Mouse (Mus musculus): ENCODE results near the gene Garnl3. TPM values are rescaled to one million over a fixed set of nuclear protein-coding genes. Genes with fewer than 3 reads are reported as not detected.
A peak's percentile ranks its signal among the peaks of the same experiment; 100 is the strongest.

Gene Garnl3
- total and polyA plus RNA-seq, 3 experiments = 2.3 to 3.8 (median 3.6) TPM

DNA sequence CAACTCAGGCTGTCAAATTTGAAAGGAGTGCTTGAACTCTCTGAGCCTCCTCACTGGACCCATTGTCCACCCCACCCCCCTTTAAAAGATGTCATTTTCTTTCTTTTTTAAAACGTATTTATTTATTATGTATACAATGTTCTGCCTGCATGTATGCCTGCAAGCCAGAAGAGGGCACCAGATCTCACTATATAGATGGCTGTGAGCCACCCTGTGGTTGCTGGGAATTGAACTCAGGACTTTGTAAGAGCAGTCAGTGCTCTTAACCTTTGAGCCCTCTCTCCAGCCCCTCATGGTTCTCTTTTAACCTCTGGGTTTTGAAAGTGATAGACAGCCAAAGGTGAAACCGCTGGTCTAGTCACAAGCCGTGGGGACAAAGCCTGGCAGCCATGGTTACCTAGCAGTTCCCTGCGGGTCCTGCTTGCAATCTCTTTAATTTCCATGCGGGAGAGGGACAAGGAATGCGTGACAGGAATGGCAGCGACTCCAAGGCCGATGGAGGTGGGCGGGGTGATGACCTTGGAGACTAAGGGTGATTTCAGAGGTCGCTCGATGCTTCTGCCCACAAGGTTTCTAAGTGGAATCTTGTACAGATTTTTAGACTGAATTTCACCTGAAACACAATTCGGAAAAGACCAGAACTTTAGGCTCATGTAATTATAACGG lies 141.2 kb downstream of the Garnl3 start:
- intact Hi-C loops (cut with DNase I) = no loop called here

DNA sequence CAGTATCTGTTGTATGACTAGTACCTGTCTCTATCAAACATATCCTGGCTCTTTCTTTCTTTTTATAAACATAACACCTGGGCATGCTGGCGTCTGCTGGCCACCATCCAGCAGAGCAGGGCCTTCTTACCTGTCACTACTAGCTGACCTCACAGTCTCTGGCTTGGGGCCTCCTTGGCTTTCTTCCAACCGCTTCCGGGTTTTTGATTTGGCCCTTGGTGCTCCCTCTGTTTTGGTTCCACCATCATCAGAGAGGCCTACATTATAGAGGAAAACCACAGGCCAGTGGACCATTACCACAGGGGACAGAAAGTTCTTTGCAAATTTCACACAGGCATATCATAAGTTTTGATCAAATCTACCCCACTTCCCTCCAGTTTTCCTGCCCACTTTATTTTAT lies 142.1 kb downstream of the Garnl3 start:
- TF ChIP-seq POLR2A (IDR thresholded peaks at IDR 0.05; ENCODE audit: insufficient read depth, low read depth, low read length) = no peak
- no peak for TF ChIP-seq CTCF (IDR thresholded peaks at IDR 0.05)
- no peak for TF ChIP-seq EP300 (IDR thresholded peaks at IDR 0.05; ENCODE audit: insufficient read depth, low read depth, low read length)
- Histone ChIP-seq H3K4me3 (no peak overlapping the region), H3K27me3 (ENCODE audit: control insufficient read depth, insufficient read depth, low read length) (no peaks in the 10 kb centered on the region), H3K4me1 (ENCODE audit: control insufficient read depth, insufficient read depth, low read length) (no peaks in the 10 kb centered on the region), H3K36me3 (ENCODE audit: control insufficient read depth, insufficient read depth, low read length) (no peaks in the 10 kb centered on the region), H3K9ac (ENCODE audit: low read depth, low read length) (no peak overlapping the region), H3K27ac (no peak overlapping the region), H3K79me2 (replicated peaks; ENCODE audit: control insufficient read depth, insufficient read depth, low read length) (no peaks in the 10 kb centered on the region)
- intact Hi-C loops (cut with DNase I) = no loop called here
- no peak for DNase-seq
- 60% methylated on average over 3 of the region's 3 CpGs for WGBS

More for the DNA sequence above, 141.2 kb downstream of the Garnl3 start:
- no peak overlapping the region for H3K9ac ChIP-seq (ENCODE audit: low read depth, low read length)
- no peak overlapping the region for H3K4me3 ChIP-seq
- no peak for DNase-seq
- peak; percentile 76 for TF ChIP-seq CTCF (IDR thresholded peaks at IDR 0.05)
- TF ChIP-seq POLR2A (IDR thresholded peaks at IDR 0.05; ENCODE audit: insufficient read depth, low read depth, low read length) = no peak
- no peak overlapping the region for H3K27ac ChIP-seq
- H3K79me2 ChIP-seq (replicated peaks; ENCODE audit: control insufficient read depth, insufficient read depth, low read length) = no peaks in the 10 kb centered on the region
- 65% methylated on average over 13 of the region's 13 CpGs for WGBS
- H3K27me3 ChIP-seq (ENCODE audit: control insufficient read depth, insufficient read depth, low read length) = no peaks in the 10 kb centered on the region
- no peaks in the 10 kb centered on the region for H3K36me3 ChIP-seq (ENCODE audit: control insufficient read depth, insufficient read depth, low read length)
- H3K4me1 ChIP-seq (ENCODE audit: control insufficient read depth, insufficient read depth, low read length) = no peaks in the 10 kb centered on the region

DNA sequence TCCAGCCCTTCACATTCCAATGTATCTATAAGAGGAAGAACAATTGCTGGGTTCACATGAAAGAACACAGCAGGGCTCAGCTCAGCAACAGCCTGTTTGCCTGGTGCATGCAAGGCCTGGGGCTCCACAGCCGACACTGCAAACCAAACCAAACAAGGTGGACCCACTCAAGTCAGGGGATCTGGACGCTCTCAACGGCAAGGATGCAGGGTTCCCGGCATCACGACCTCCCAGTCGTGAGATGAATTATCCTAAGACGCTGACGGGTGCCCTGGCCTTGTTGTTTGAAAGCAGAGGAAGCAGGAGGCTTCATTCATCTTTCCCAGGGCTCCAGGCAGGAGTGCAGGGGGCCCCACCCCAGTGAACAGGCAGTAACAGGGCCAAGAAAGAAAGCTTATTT lies 145.6 kb downstream of the Garnl3 start:
- Histone ChIP-seq H3K4me3 (no peak overlapping the region), H3K9ac (ENCODE audit: low read depth, low read length) (no peak overlapping the region), H3K27ac (no peak overlapping the region), H3K79me2 (replicated peaks; ENCODE audit: control insufficient read depth, insufficient read depth, low read length) (no peaks in the 10 kb centered on the region), H3K27me3 (ENCODE audit: control insufficient read depth, insufficient read depth, low read length) (no peaks in the 10 kb centered on the region), H3K4me1 (ENCODE audit: control insufficient read depth, insufficient read depth, low read length) (no peaks in the 10 kb centered on the region; the same call in none of the 2 replicates), H3K36me3 (ENCODE audit: control insufficient read depth, insufficient read depth, low read length) (no peaks in the 10 kb centered on the region)
- DNase-seq = no peak
- intact Hi-C loops (cut with DNase I) = no loop called here
- WGBS = 76% methylated on average over 8 of the region's 8 CpGs
- no peak for TF ChIP-seq EP300 (IDR thresholded peaks at IDR 0.05; ENCODE audit: insufficient read depth, low read depth, low read length)
- TF ChIP-seq CTCF (IDR thresholded peaks at IDR 0.05) = no peak
- no peak for TF ChIP-seq POLR2A (IDR thresholded peaks at IDR 0.05; ENCODE audit: insufficient read depth, low read depth, low read length)

DNA sequence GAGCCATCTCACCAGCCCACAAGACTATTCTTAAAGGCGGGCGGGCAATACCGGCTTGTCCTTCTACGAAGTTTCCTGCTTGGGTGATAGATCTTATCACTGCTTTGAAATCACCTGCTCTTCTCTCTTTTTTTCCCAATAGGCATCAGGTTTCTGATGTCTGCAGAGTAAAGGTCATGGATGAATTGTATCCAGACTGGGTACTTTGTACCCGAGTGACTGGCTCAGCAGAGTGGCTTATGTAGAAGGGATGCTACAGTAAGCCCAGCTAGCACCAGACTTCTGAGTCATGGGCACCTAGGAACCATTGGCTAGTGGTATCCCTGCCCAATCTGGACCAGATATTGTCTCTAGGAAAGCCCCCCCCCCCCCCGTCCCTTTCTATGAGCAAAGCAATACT lies 147.8 kb downstream of the Garnl3 start:
- WGBS = 53% methylated on average over 6 of the region's 6 CpGs
- intact Hi-C loops (cut with DNase I) = loop anchor here (2.0 to 5.0 kb wide), 2 partner anchors 15 to 149 kb away; partner anchors contain the start of gene Garnl3
- Histone ChIP-seq H3K27ac (no peak overlapping the region), H3K4me1 (ENCODE audit: control insufficient read depth, insufficient read depth, low read length) (peaks cover 1% of the 10 kb centered on the region), H3K4me3 (no peak overlapping the region), H3K27me3 (ENCODE audit: control insufficient read depth, insufficient read depth, low read length) (no peaks in the 10 kb centered on the region), H3K9ac (ENCODE audit: low read depth, low read length) (no peak overlapping the region), H3K36me3 (ENCODE audit: control insufficient read depth, insufficient read depth, low read length) (no peaks in the 10 kb centered on the region), H3K79me2 (replicated peaks; ENCODE audit: control insufficient read depth, insufficient read depth, low read length) (no peaks in the 10 kb centered on the region)
- TF ChIP-seq CTCF (IDR thresholded peaks at IDR 0.05) = no peak
- TF ChIP-seq EP300 (IDR thresholded peaks at IDR 0.05; ENCODE audit: insufficient read depth, low read depth, low read length) = no peak
- TF ChIP-seq POLR2A (IDR thresholded peaks at IDR 0.05; ENCODE audit: insufficient read depth, low read depth, low read length) = no peak
- no peak for DNase-seq

DNA sequence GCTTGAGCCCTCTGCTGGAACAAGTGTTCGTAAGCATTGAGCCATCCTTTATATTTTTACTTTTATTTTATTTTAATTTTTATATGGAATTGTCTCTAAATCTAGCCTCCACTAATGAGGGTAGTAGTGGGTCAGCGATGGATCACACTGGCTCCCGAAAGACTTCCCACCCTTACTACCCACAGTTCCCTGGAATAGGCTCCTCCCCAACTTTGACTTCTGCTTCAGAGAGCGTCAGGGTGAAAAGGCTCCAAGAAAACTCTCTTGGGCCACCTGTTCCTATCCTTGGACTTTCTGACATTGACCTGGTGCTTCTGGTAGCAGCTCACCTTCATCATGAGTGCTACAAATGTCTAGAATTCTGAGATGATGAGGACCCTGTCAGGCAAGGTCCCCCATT lies 148.8 kb downstream of the Garnl3 start:
- intact Hi-C loops (cut with DNase I) = loop anchor here (2.0 to 5.0 kb wide), 2 partner anchors 14 to 150 kb away; partner anchors contain the start of gene Garnl3
- Histone ChIP-seq H3K4me1 (ENCODE audit: control insufficient read depth, insufficient read depth, low read length) (peaks cover 1% of the 10 kb centered on the region), H3K27me3 (ENCODE audit: control insufficient read depth, insufficient read depth, low read length) (no peaks in the 10 kb centered on the region), H3K36me3 (ENCODE audit: control insufficient read depth, insufficient read depth, low read length) (no peaks in the 10 kb centered on the region), H3K9ac (ENCODE audit: low read depth, low read length) (0 out of 2 replicates have a peak overlapping the region, but pooled peaks have one; percentile 18), H3K4me3 (peak overlapping the region; percentile 95), H3K79me2 (replicated peaks; ENCODE audit: control insufficient read depth, insufficient read depth, low read length) (no peaks in the 10 kb centered on the region), H3K27ac (peak overlapping the region; percentile 52)
- TF ChIP-seq CTCF (IDR thresholded peaks at IDR 0.05) = no peak
- peak; percentile 46; the same call in 1 of the 2 replicates for TF ChIP-seq POLR2A (IDR thresholded peaks at IDR 0.05; ENCODE audit: insufficient read depth, low read depth, low read length)
- no peak for DNase-seq
- WGBS = 0% methylated on average over 4 of the region's 4 CpGs

DNA sequence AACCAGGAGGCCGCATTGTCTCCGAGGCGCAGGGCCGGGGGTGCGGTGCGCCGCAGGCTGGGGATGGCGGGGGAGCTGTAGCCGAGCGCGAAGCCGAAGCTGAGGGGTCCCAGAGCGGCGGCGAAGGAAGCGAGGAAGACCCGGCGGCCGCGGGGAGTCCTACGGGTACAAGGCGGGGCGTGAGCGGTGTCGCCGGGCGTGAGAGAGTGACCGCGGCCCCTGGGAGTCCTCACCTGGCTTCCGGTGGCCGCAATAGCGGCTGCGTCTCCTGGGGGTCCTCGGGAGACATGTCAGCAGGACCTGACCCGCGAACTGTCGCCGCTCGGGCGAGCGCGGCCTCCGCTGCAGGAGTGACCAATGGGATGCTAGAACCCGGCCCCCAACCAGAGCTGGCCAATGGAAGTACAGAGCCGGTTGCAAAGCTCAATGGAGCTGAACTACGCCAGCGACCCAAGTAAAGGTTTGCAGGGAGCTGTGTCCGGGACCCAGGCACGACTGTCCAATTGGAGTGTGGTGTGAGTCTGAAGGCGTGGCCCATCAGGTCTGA lies 149.7 kb downstream of the Garnl3 start, which contains the start of gene Slc2a8:
Gene Slc2a8, minus strand, starts transcription at position 359 of the 547 bp plus-strand sequence.
- TF ChIP-seq EP300 (IDR thresholded peaks at IDR 0.05; ENCODE audit: insufficient read depth, low read depth, low read length) (no peak), POLR2A (IDR thresholded peaks at IDR 0.05; ENCODE audit: insufficient read depth, low read depth, low read length) (peak; percentile 88), CTCF (IDR thresholded peaks at IDR 0.05) (no peak)
- Histone ChIP-seq H3K36me3 (ENCODE audit: control insufficient read depth, insufficient read depth, low read length) (no peaks in the 10 kb centered on the region), H3K27ac (peak within 1 kb of the TSS; percentile 74), H3K9ac (ENCODE audit: low read depth, low read length) (peak within 1 kb of the TSS; percentile 86), H3K27me3 (ENCODE audit: control insufficient read depth, insufficient read depth, low read length) (no peaks in the 10 kb centered on the region), H3K4me3 (peak within 1 kb of the TSS; percentile 95), H3K4me1 (ENCODE audit: control insufficient read depth, insufficient read depth, low read length) (peaks cover 1% of the 10 kb centered on the region), H3K79me2 (replicated peaks; ENCODE audit: control insufficient read depth, insufficient read depth, low read length) (no peaks in the 10 kb centered on the region)
- intact Hi-C loops (cut with DNase I) = loop anchor here (2.0 to 5.0 kb wide), 2 partner anchors 13 to 151 kb away; partner anchors contain the start of gene Garnl3
- peak; percentile 87 to 94 for DNase-seq
- under 1% methylated on average over 50 of the region's 50 CpGs for WGBS
